Mouse (Mus musculus): ENCODE measurements around the gene Abraxas1. TPM values are rescaled to one million over a fixed set of nuclear protein-coding genes. Genes with fewer than 3 reads are reported as not detected.

Gene Abraxas1
- polyA plus RNA-seq, 1 experiment from 2014 or later, result 16.4 TPM

DNA sequence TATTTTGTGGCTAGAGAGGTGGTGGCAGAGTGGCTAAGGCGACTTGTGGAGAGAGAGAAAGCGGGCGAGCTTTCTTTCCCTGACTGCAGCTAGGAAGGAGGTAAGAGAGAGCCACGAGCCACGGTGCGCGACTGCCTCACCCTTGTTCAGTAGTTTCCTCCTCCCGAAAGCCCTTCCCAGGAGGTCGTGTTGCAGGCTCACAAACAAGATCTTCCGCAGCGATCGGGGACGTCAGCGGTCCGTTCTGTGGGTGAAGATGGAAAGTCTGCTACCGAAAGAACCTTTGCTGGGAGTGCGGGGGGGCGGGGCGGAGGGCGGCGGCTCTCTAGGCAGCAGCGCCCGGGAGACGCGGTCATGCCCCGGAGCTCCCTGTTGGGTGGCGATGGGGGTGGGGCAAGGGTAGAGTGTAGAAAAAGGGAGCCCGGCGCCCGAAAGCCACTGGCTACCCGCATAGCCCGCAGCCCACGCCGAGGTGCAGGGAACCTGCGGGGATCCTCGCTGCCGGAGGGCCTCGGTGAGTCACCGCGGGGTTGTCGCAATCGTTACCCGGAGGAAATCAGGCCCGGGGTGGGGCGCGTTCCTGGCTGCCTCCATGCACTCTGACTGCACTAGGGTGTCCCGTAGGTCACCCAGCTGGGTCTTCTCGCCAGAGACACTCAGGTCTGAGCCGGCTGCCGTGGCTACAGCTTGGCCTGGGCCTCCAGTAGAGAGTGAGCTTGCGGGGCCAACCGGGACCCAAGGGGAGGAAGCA is 25.3 kb upstream of the Abraxas1 start:
- Histone ChIP-seq H3K27me3 (peaks cover 39% of the 10 kb centered on the region), H3K27ac (replicated peaks) (no peak overlapping the region), H3K36me3 (no peaks in the 10 kb centered on the region), H3K4me2 (replicated peaks) (peak overlapping the region; percentile 97), H3K9me3 (no peaks in the 10 kb centered on the region), H3K4me1 (peaks cover 16% of the 10 kb centered on the region), H3K9ac (replicated peaks) (peak overlapping the region; percentile 54), H3K4me3 (peak overlapping the region; percentile 52)
- WGBS, result under 1% methylated on average over 52 of the region's 52 CpGs
- peak; percentile 68 for ATAC-seq (replicated peaks)

DNA sequence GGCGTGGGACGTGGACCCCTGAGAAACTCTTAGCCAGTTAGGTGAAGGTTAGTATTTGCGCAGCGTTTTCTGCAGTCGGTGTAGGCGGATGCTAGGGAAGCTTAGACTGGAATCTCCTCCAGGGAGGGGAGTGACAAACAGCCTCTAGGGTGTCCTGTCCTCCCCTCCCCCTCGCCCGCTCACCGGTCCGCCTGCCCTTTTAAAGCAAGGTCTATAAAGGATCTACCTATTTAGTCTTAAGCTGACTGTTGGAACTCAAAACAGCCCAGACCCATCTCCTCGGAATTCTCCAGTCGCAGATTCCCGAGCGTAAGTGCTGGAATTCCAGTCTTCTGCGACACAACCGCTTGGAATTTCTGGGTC is 24.7 kb upstream of the Abraxas1 start, which contains the start of gene Gpat3:
TSS of gene Gpat3 (plus strand) at position 229 of the 363 bp plus-strand sequence.
- Histone ChIP-seq H3K4me1 (peaks cover 16% of the 10 kb centered on the region), H3K4me3 (peak within 1 kb of the TSS; percentile 52), H3K9me3 (no peaks in the 10 kb centered on the region), H3K27ac (replicated peaks) (no peak within 1 kb of the TSS), H3K36me3 (no peaks in the 10 kb centered on the region), H3K27me3 (peaks cover 39% of the 10 kb centered on the region), H3K4me2 (replicated peaks) (peak within 1 kb of the TSS; percentile 97), H3K9ac (replicated peaks) (peak within 1 kb of the TSS; percentile 54)
- ATAC-seq (replicated peaks), result peak; percentile 53; the same call in 1 of the 2 replicates
- WGBS, result under 1% methylated on average over 16 of the region's 16 CpGs

GRCm38 (mm10) chr5:100844485-100844884 is 23.7 kb upstream of the Abraxas1 start:
- no peak for ATAC-seq (replicated peaks)
- Histone ChIP-seq H3K9me3 (no peaks in the 10 kb centered on the region), H3K36me3 (no peaks in the 10 kb centered on the region), H3K4me2 (replicated peaks) (no peak overlapping the region), H3K4me3 (no peak overlapping the region), H3K27ac (replicated peaks) (no peak overlapping the region), H3K4me1 (peaks cover 16% of the 10 kb centered on the region), H3K9ac (replicated peaks) (no peak overlapping the region), H3K27me3 (peaks cover 39% of the 10 kb centered on the region)
- WGBS, result 66% methylated on average over 3 of the region's 3 CpGs

DNA sequence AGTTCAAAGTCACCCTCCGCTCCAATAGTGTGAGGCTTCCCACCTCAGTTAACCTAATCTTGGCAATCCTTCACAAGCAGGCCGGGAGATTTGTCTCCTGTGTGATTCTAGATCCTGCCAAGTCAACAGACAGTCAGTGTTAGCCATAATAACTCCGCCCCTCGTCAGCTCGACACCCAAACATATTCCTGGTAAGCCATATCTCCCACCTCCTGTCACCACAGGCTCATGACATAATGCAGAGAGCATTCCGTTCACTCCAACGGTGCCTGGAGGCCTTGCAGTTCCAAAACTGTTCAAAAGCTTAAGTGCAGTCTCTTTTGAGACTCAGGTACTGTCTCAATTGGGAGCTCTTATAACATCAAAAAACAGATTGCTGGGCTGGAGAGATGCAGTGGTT is 17.1 kb upstream of the Abraxas1 start:
- Histone ChIP-seq H3K9me3 (no peaks in the 10 kb centered on the region), H3K9ac (replicated peaks) (no peak overlapping the region), H3K27me3 (no peaks in the 10 kb centered on the region), H3K36me3 (no peaks in the 10 kb centered on the region), H3K4me1 (no peaks in the 10 kb centered on the region), H3K4me2 (replicated peaks) (no peak overlapping the region), H3K4me3 (no peak overlapping the region), H3K27ac (replicated peaks) (no peak overlapping the region)
- WGBS, result 73% methylated on average over 7 of the region's 7 CpGs
- ATAC-seq (replicated peaks), result no peak

DNA sequence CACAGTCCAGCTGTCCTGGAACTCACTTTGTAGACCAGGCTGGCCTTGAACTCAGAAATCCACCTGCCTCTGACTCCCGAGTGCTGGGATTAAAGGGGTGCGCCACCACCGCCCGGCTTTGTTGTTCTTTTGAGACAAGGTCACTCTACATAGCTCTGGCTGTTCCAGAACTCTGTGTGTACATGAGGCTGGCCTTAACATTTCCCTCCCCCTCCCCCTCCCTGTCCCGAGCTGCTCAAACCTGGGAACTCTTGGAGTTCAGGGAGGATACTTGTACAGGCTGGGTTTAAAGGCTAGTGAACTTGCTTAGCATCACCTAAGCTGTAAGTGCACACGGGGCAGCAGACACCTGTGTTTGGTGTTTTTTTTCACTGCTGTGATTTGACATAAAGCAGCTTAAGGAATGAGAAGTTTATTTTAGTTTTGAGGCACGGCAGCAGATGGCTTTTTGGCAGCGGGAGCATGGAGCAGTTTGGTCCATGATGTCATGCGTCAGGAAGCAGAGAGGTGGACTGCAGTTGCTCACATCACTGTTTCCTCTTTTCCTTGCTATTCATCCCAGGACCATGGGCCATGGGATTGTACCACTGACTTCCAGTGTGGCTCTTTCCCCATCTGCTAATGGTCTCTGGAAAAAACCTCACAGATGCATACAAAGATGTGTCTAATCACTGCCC is 15.2 kb upstream of the Abraxas1 start:
- Histone ChIP-seq H3K4me2 (replicated peaks) (no peak overlapping the region), H3K27me3 (no peaks in the 10 kb centered on the region), H3K4me3 (no peak overlapping the region), H3K9me3 (no peaks in the 10 kb centered on the region), H3K36me3 (no peaks in the 10 kb centered on the region), H3K27ac (replicated peaks) (no peak overlapping the region), H3K9ac (replicated peaks) (no peak overlapping the region), H3K4me1 (no peaks in the 10 kb centered on the region)
- WGBS, result 69% methylated on average over 9 of the region's 9 CpGs
- ATAC-seq (replicated peaks), result no peak

DNA sequence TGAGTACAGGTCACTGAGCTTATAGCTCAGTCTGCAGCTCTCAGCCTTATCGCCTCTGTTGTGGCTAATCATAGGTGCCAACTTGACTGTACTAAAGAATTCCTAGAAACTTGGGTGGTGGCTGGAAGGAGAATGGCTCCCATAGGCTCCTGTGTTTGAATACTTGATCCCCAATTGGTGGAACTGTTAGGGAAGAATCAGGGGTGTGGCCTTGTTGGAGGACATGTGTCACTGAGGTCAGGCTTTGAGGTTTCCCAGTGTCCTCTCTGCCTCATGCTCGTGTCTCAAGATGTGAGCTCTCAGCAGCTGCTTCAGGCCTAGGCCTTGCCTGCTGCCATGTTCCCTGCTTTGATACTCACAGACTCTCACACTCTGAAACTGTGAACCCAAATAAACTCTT is 13.1 kb upstream of the Abraxas1 start:
- 86% methylated on average over 2 of the region's 2 CpGs for WGBS
- no peak overlapping the region for H3K4me2 ChIP-seq (replicated peaks)
- no peak overlapping the region for H3K27ac ChIP-seq (replicated peaks)
- no peak for ATAC-seq (replicated peaks)
- no peaks in the 10 kb centered on the region for H3K9me3 ChIP-seq
- H3K9ac ChIP-seq (replicated peaks), result no peak overlapping the region
- H3K4me1 ChIP-seq, result no peaks in the 10 kb centered on the region
- no peaks in the 10 kb centered on the region for H3K27me3 ChIP-seq
- H3K4me3 ChIP-seq, result no peak overlapping the region
- no peaks in the 10 kb centered on the region for H3K36me3 ChIP-seq

DNA sequence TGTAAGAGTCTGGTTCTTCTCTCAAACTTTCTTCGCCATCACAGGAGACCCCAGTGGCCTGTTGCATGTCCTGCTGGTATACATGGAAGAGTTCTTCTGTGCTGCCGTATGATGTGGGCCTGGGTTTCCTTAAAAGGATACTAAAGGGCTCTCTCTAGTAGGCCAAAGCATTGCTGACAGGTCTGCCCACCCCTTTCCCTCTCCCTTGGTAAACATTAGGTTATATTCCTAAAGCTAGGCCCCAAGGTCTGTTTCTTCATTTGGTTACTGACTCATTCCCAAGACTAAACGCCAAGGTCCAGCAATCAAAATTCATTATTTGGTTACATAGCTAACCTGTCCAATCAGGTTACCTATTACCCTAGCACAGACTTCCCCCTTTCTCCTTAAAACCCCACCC is 11.9 kb upstream of the Abraxas1 start:
- Histone ChIP-seq H3K4me3 (no peak overlapping the region), H3K4me2 (replicated peaks) (no peak overlapping the region), H3K27ac (replicated peaks) (no peak overlapping the region), H3K9me3 (no peaks in the 10 kb centered on the region), H3K27me3 (no peaks in the 10 kb centered on the region), H3K9ac (replicated peaks) (no peak overlapping the region), H3K4me1 (no peaks in the 10 kb centered on the region), H3K36me3 (no peaks in the 10 kb centered on the region)
- no peak for ATAC-seq (replicated peaks)
- 88% methylated on average over 3 of the region's 3 CpGs for WGBS

DNA sequence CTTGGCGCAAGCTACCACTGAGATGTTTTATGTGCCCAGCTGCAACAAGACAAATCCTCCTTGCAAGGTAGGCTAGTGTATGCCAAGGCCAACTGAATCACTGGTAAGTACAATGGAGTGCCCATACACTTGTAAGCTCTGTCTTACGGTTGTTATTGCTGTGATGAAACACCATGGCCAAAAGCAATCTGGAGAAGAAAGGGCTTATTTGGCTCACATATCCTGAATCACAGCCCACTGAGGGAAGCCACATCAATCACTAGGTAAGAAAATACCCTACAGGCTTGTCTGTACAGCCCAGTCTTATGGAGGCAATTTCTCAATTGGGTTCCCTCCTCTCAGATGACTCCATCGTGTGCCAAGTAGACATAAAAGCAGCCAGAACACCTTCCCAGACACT is 7.9 kb upstream of the Abraxas1 start:
- Histone ChIP-seq H3K9me3 (no peaks in the 10 kb centered on the region), H3K27me3 (no peaks in the 10 kb centered on the region), H3K9ac (replicated peaks) (no peak overlapping the region), H3K27ac (replicated peaks) (no peak overlapping the region), H3K36me3 (no peaks in the 10 kb centered on the region), H3K4me1 (no peaks in the 10 kb centered on the region), H3K4me3 (no peak overlapping the region), H3K4me2 (replicated peaks) (no peak overlapping the region)
- WGBS, result 80% methylated on average over 3 of the region's 3 CpGs
- no peak for ATAC-seq (replicated peaks)

DNA sequence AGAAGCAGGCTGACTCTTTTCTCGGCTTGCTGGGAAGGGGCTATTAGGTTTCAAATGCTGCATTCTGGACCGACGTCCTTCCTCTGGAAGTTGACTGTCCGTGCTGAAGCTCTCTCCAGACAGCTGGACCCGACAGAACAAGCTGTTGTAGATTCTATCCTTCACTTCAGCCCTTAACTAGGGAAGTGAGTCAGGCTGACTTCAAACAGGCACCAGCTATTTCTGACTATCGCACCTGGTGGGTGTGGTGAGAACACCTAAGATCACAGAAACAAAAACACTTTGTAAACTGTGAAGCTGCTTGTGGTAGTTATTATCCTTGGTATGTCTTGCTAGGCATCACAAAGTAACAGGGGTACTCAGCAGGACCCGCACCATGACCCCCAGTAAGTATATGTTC is 5.8 kb upstream of the Abraxas1 start:
- H3K4me1 ChIP-seq, result no peaks in the 10 kb centered on the region
- no peak overlapping the region for H3K9ac ChIP-seq (replicated peaks)
- no peak overlapping the region for H3K4me2 ChIP-seq (replicated peaks)
- H3K4me3 ChIP-seq, result no peak overlapping the region
- no peak for ATAC-seq (replicated peaks)
- no peak overlapping the region for H3K27ac ChIP-seq (replicated peaks)
- 73% methylated on average over 7 of the region's 7 CpGs for whole genome bisulfite sequencing
- no peaks in the 10 kb centered on the region for H3K9me3 ChIP-seq
- no peaks in the 10 kb centered on the region for H3K36me3 ChIP-seq
- H3K27me3 ChIP-seq, result no peaks in the 10 kb centered on the region

GRCm38 (mm10) chr5:100825975-100826374 is 5.2 kb upstream of the Abraxas1 start:
- H3K36me3 ChIP-seq, result no peaks in the 10 kb centered on the region
- H3K27ac ChIP-seq (replicated peaks), result no peak overlapping the region
- H3K9ac ChIP-seq (replicated peaks), result no peak overlapping the region
- ATAC-seq (replicated peaks), result no peak
- WGBS, result 23% methylated on average over 2 of the region's 2 CpGs
- H3K4me1 ChIP-seq, result 0 out of 2 replicates have a peak, but pooled peaks cover 2% of the 10 kb centered on the region
- H3K27me3 ChIP-seq, result no peaks in the 10 kb centered on the region
- H3K4me2 ChIP-seq (replicated peaks), result no peak overlapping the region
- no peaks in the 10 kb centered on the region for H3K9me3 ChIP-seq
- H3K4me3 ChIP-seq, result no peak overlapping the region

GRCm38 (mm10) chr5:100822826-100823225 is 2.1 kb upstream of the Abraxas1 start:
- Histone ChIP-seq H3K9me3 (no peaks in the 10 kb centered on the region), H3K9ac (replicated peaks) (no peak overlapping the region), H3K36me3 (no peaks in the 10 kb centered on the region), H3K4me3 (no peak overlapping the region), H3K4me1 (peaks cover 10% of the 10 kb centered on the region), H3K27ac (replicated peaks) (no peak overlapping the region), H3K27me3 (no peaks in the 10 kb centered on the region), H3K4me2 (replicated peaks) (no peak overlapping the region)
- WGBS, result 91% methylated on average over 7 of the region's 7 CpGs
- ATAC-seq (replicated peaks), result no peak

DNA sequence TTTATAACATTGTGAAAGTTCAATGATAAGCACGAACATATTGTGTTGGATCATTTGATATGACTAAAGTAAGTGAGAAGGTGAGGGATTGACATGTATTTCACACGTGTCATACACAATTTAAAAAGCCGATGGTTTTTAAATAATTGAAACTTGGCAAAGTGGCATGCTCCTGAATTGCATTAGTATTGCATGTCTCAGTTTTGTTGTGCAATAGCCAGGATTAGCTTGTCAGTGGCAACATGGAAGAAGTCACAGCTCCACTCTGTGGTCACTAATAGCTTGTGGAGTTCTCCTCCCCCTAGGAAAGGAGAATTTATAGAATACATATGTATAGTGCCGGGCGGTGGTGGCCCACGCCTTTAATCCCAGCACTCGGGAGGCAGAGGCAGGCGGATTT is 610 bp upstream of the Abraxas1 start:
- no peak overlapping the region for H3K27ac ChIP-seq (replicated peaks)
- peak overlapping the region; percentile 72 for H3K4me3 ChIP-seq
- peak overlapping the region; percentile 74 for H3K4me2 ChIP-seq (replicated peaks)
- H3K27me3 ChIP-seq, result no peaks in the 10 kb centered on the region
- H3K9ac ChIP-seq (replicated peaks), result no peak overlapping the region
- 0 out of 2 replicates have a peak, but pooled peaks have one; percentile 5 for ATAC-seq (replicated peaks)
- 84% methylated on average over 8 of the region's 8 CpGs for WGBS
- H3K4me1 ChIP-seq, result peaks cover 10% of the 10 kb centered on the region
- H3K36me3 ChIP-seq, result 0 out of 2 replicates have a peak, but pooled peaks cover 2% of the 10 kb centered on the region
- H3K9me3 ChIP-seq, result no peaks in the 10 kb centered on the region
